Mouse (Mus musculus): ENCODE measurements around the gene Ube2q2.
A peak's percentile ranks its signal among the peaks of the same experiment; 100 is the strongest.
"Not testable (repeated sequence)": the region's sequence is repeated elsewhere in the genome, so short reads cannot be mapped to it uniquely, and the experiment has no call there.

Ube2q2 gene

GRCm38 (mm10) chr9:55148854-55149498 lies at the start of gene Ube2q2:
TSS of gene Ube2q2 (plus strand) at chr9:55148854.
- peak; percentile 55 for DNase-seq (ENCODE audit: low read depth, low spot score)

- DNase-seq (ENCODE audit: low read depth, low spot score): no peak
Observed at GRCm38 (mm10) chr9:55101117-55101516, 47.5 kb upstream of the Ube2q2 start.

GRCm38 (mm10) chr9:55102186-55102835 lies 46.3 kb upstream of the Ube2q2 start:
- DNase-seq (ENCODE audit: low read depth, low spot score): no peak

GRCm38 (mm10) chr9:55102931-55103630 lies 45.6 kb upstream of the Ube2q2 start:
- DNase-seq (ENCODE audit: low read depth, low spot score): no peak

GRCm38 (mm10) chr9:55110059-55110834 lies 38.4 kb upstream of the Ube2q2 start:
- peak; percentile 77 for DNase-seq (ENCODE audit: low read depth, low spot score)

- not testable (repeated sequence) for DNase-seq (ENCODE audit: low read depth, low spot score)
Observed at GRCm38 (mm10) chr9:55110835-55111217, 37.8 kb upstream of the Ube2q2 start.

- no peak for DNase-seq (ENCODE audit: low read depth, low spot score)
Observed at GRCm38 (mm10) chr9:55114752-55115151, 33.9 kb upstream of the Ube2q2 start.

- no peak for DNase-seq (ENCODE audit: low read depth, low spot score)
Observed at GRCm38 (mm10) chr9:55117293-55118055, 31.2 kb upstream of the Ube2q2 start.

GRCm38 (mm10) chr9:55122586-55122985 lies 26.1 kb upstream of the Ube2q2 start:
- DNase-seq (ENCODE audit: low read depth, low spot score): no peak

GRCm38 (mm10) chr9:55125735-55126134 lies 22.9 kb upstream of the Ube2q2 start:
- DNase-seq (ENCODE audit: low read depth, low spot score): no peak

- no peak for DNase-seq (ENCODE audit: low read depth, low spot score)
Observed at GRCm38 (mm10) chr9:55126295-55126694, 22.4 kb upstream of the Ube2q2 start.

- DNase-seq (ENCODE audit: low read depth, low spot score): no peak
Observed at GRCm38 (mm10) chr9:55131851-55132250, 16.8 kb upstream of the Ube2q2 start.

GRCm38 (mm10) chr9:55136576-55136975 lies 12.1 kb upstream of the Ube2q2 start:
- no peak for DNase-seq (ENCODE audit: low read depth, low spot score)

GRCm38 (mm10) chr9:55137112-55137511 lies 11.5 kb upstream of the Ube2q2 start:
- DNase-seq (ENCODE audit: low read depth, low spot score): no peak

GRCm38 (mm10) chr9:55139958-55140357 lies 8.7 kb upstream of the Ube2q2 start:
- DNase-seq (ENCODE audit: low read depth, low spot score): no peak

- DNase-seq (ENCODE audit: low read depth, low spot score): peak; percentile 32
Observed at GRCm38 (mm10) chr9:55149499-55150278, 1.0 kb downstream of the Ube2q2 start.

- no peak for DNase-seq (ENCODE audit: low read depth, low spot score)
Observed at GRCm38 (mm10) chr9:55150279-55150726, 1.6 kb downstream of the Ube2q2 start.

GRCm38 (mm10) chr9:55151096-55151495 lies 2.4 kb downstream of the Ube2q2 start:
- DNase-seq (ENCODE audit: low read depth, low spot score): no peak

GRCm38 (mm10) chr9:55152935-55153334 lies 4.3 kb downstream of the Ube2q2 start:
- DNase-seq (ENCODE audit: low read depth, low spot score): no peak

GRCm38 (mm10) chr9:55170655-55171412 lies 22.2 kb downstream of the Ube2q2 start:
- DNase-seq (ENCODE audit: low read depth, low spot score): no peak
